Mouse (Mus musculus): Measurements from ENCODE around the gene Slc25a47. TPM values are rescaled to one million over a fixed set of nuclear protein-coding genes. Genes with fewer than 3 reads are reported as not detected.

The Slc25a47 gene
- polyA plus RNA-seq, 1 experiment: 0.82 TPM

DNA sequence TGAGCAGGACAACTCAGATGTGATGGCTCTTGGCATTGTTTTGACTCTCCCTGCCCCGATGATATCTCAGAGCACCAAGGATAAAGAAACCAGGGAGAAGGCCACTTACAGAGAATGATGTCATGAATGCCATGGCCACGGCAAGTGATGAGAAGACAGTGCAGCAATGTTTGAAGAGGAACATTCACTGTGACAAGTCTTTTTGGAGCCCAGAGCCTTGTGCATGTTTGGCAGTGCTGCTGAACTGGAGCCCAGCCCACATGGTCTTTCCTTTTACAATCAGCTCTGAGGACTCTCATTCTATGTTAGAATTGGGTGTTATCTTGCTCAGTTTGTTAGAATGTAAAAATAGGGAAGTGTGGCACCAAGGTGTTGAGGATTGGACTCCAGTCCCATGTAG is 27.4 kb upstream of the Slc25a47 start:
- no peak for TF ChIP-seq CTCF (IDR thresholded peaks at IDR 0.05; ENCODE audit: low read depth, low read length)
- H3K4me3 ChIP-seq (ENCODE audit: insufficient read depth, low read length): no peak overlapping the region
- H3K27ac ChIP-seq (ENCODE audit: insufficient read depth, low read depth, low read length): no peak overlapping the region
- peaks cover 32% of the 10 kb centered on the region for H3K4me1 ChIP-seq (ENCODE audit: control insufficient read depth, insufficient read depth, low read length)

DNA sequence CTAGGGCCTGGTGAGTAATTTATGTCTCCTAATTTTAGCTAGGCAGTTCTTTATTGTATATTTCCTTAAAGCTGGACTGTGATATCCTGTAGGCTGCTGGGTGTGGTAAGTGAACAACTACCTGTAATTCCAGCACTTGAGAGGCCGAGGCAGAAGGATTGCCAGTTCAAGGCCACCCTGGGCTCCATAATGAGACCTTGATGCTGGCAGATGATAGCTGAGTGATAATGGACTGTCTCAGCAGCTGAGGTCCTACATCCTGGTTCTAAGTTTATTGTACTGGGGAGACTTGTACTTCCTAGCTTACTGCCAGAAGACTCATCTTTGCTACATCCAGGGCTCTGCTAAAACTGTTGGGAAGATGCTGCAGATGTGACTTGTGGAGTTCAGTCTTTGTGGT is 26.1 kb upstream of the Slc25a47 start:
- H3K4me1 ChIP-seq (ENCODE audit: control insufficient read depth, insufficient read depth, low read length): peaks cover 26% of the 10 kb centered on the region
- H3K27ac ChIP-seq (ENCODE audit: insufficient read depth, low read depth, low read length): no peak overlapping the region
- no peak overlapping the region for H3K4me3 ChIP-seq (ENCODE audit: insufficient read depth, low read length)
- TF ChIP-seq POLR2A (IDR thresholded peaks at IDR 0.05; ENCODE audit: borderline replicate concordance, low read depth, low read length) (no peak), CTCF (IDR thresholded peaks at IDR 0.05; ENCODE audit: low read depth, low read length) (no peak)

DNA sequence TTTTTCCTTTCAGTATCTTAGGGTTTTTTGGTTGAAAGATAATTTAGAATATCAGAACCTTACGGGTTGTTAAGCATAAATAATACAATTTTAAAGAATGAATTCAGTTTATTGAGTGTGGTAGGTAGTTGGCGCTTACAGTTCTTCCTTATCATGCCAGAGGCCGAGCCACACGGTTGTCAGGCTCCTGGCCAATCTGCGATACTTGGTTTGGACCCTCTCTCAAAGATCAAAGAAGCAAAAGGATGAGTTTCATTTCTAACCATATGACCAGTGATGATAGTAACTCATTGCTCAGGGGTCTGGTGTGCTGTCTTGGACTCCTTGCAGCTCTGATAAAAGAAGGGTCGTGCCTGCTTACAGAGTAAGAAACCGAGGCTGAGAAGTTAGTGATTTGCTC is 25.5 kb upstream of the Slc25a47 start:
- TF ChIP-seq POLR2A (IDR thresholded peaks at IDR 0.05; ENCODE audit: borderline replicate concordance, low read depth, low read length) (no peak), CTCF (IDR thresholded peaks at IDR 0.05; ENCODE audit: low read depth, low read length) (no peak)
- H3K4me3 ChIP-seq (ENCODE audit: insufficient read depth, low read length): no peak overlapping the region
- H3K4me1 ChIP-seq (ENCODE audit: control insufficient read depth, insufficient read depth, low read length): peaks cover 26% of the 10 kb centered on the region
- H3K27ac ChIP-seq (ENCODE audit: insufficient read depth, low read depth, low read length): no peak overlapping the region

DNA sequence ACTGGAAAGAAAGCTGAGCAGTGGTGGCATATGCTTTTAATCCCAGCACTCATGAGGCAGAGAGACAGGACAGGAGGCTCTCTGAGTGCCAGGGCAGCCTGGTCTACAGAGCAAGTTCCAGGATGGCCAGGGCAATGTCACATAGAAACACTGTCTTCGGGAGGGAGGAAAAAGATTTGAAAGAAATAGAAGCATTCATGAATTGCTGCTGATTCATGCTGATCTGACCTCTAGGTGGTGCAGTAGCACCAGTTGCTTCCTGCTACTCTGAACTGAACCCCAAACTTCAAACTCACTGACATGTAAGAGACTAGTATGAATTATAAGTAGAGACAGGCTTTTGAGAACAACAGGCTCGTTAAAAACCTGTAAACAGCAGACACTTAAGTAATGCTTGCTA is 24.7 kb upstream of the Slc25a47 start:
- Histone ChIP-seq H3K27ac (ENCODE audit: insufficient read depth, low read depth, low read length) (no peak overlapping the region), H3K4me1 (ENCODE audit: control insufficient read depth, insufficient read depth, low read length) (peaks cover 24% of the 10 kb centered on the region)

DNA sequence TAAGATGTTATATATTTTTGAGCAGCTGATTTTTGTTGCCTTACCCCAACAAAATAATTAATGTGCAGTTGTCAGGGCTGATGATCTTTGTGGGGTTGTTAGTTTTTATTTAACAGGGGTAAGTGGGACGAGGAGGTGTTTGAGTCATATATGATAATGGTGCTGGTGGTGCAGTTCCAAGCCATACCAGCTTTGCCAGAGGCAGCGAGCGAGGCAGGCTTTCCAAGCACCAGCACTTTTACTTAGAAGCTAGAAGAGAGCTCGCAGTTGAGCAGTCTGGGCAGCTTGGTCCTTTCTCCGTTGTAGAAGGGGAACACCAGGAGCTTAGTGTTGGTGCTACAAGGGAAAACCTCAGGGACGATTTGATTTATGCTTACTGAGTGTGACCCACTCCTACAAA is 23.4 kb upstream of the Slc25a47 start:
- no peak for TF ChIP-seq CTCF (IDR thresholded peaks at IDR 0.05; ENCODE audit: low read depth, low read length)
- TF ChIP-seq POLR2A (IDR thresholded peaks at IDR 0.05; ENCODE audit: borderline replicate concordance, low read depth, low read length): no peak
- H3K27ac ChIP-seq (ENCODE audit: insufficient read depth, low read depth, low read length): no peak overlapping the region
- peaks cover 24% of the 10 kb centered on the region for H3K4me1 ChIP-seq (ENCODE audit: control insufficient read depth, insufficient read depth, low read length)

More for the DNA sequence above, 24.7 kb upstream of the Slc25a47 start:
- no peak for TF ChIP-seq CTCF (IDR thresholded peaks at IDR 0.05; ENCODE audit: low read depth, low read length)
- no peak for TF ChIP-seq POLR2A (IDR thresholded peaks at IDR 0.05; ENCODE audit: borderline replicate concordance, low read depth, low read length)
- H3K4me3 ChIP-seq (ENCODE audit: insufficient read depth, low read length): no peak overlapping the region

DNA sequence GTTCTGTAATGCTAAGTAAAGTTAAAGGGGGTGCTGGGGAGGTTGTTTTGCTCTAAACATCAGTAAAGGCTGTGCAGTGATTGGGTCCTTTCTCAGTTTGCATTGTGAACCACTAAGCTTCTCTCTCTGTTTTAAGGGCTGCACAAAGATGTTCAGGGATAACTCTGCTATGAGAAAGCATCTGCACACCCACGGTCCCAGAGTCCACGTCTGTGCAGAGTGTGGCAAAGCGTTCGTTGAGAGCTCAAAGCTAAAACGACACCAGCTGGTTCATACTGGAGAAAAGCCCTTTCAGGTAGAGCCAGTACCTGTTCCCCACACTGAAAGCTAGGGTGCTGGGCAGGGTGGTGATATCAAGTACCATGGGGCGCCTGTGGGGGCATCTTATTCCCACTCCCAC is 21.4 kb upstream of the Slc25a47 start:
- H3K4me1 ChIP-seq (ENCODE audit: control insufficient read depth, insufficient read depth, low read length): peaks cover 8% of the 10 kb centered on the region
- no peak overlapping the region for H3K27ac ChIP-seq (ENCODE audit: insufficient read depth, low read depth, low read length)
- H3K4me3 ChIP-seq (ENCODE audit: insufficient read depth, low read length): no peak overlapping the region
- no peak for TF ChIP-seq POLR2A (IDR thresholded peaks at IDR 0.05; ENCODE audit: borderline replicate concordance, low read depth, low read length)
- no peak for TF ChIP-seq CTCF (IDR thresholded peaks at IDR 0.05; ENCODE audit: low read depth, low read length)

More for the DNA sequence above, 23.4 kb upstream of the Slc25a47 start:
- H3K4me3 ChIP-seq (ENCODE audit: insufficient read depth, low read length): no peak overlapping the region

DNA sequence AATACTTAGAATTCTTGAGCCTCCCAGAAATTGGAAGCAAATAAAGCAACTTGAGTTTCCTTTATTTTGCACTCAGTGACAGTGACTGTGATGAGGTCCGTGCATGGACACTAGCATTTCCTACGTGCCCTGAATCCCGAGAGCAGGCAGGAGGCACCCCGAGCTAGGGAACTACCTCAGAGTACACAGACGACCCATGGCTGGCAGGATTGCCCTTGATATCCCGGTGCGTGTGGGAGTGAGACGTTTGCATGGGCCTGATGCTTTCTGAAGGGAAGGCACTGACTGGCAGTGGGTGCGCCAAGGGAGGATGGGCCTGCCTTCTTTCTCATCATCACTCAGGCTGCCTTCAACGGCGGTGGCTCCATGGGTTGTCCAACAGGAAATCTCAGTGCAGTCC is 19.3 kb upstream of the Slc25a47 start:
- H3K4me1 ChIP-seq (ENCODE audit: control insufficient read depth, insufficient read depth, low read length): peaks cover under 1% of the 10 kb centered on the region; the same call in 1 of the 2 replicates
- H3K4me3 ChIP-seq (ENCODE audit: insufficient read depth, low read length): no peak overlapping the region
- no peak overlapping the region for H3K27ac ChIP-seq (ENCODE audit: insufficient read depth, low read depth, low read length)
- TF ChIP-seq POLR2A (IDR thresholded peaks at IDR 0.05; ENCODE audit: borderline replicate concordance, low read depth, low read length) (no peak), CTCF (IDR thresholded peaks at IDR 0.05; ENCODE audit: low read depth, low read length) (no peak)

DNA sequence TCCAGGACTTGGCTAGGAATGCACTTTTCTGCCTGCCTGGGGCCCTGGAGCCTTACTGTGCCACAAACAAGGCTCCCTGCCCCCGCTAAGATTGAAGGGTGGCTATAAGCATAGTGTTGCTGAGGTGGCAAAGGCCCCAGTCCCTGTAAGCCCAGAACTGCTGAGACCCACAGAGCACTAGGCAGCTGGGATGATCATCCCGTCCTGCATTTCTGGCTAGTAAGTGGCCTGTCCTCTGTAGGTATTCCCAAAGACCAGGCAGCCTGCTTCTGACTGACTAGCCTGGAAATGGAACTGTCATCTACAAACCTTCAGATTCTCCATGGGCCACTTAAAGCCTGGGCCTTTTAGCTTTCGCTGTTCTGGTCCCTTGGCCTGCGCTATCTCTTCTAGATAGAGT is 15.4 kb upstream of the Slc25a47 start:
- Histone ChIP-seq H3K4me1 (ENCODE audit: control insufficient read depth, insufficient read depth, low read length) (no peaks in the 10 kb centered on the region), H3K27ac (ENCODE audit: insufficient read depth, low read depth, low read length) (no peak overlapping the region), H3K4me3 (ENCODE audit: insufficient read depth, low read length) (no peak overlapping the region)
- TF ChIP-seq CTCF (IDR thresholded peaks at IDR 0.05; ENCODE audit: low read depth, low read length) (no peak), POLR2A (IDR thresholded peaks at IDR 0.05; ENCODE audit: borderline replicate concordance, low read depth, low read length) (no peak)

DNA sequence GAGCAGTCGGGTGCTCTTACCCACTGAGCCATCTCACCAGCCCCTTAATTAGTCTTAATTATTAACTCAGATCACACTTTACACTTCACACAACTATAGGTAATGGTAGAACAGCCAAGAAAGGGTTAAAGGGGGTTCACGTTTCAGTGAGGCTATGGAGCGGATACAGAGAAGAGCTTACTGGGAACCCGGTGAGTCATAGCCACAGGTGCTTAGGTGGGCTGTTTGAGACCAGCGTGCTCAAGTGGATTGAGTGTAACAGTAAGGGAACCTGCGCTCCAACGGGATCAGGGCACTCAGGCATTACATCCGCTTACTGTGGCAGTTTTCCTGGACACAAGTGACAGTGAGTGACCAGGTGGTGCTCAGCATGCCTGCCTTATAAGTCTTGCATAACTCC is 12.8 kb upstream of the Slc25a47 start:
- Histone ChIP-seq H3K4me3 (ENCODE audit: insufficient read depth, low read length) (no peak overlapping the region), H3K27ac (ENCODE audit: insufficient read depth, low read depth, low read length) (no peak overlapping the region), H3K4me1 (ENCODE audit: control insufficient read depth, insufficient read depth, low read length) (no peaks in the 10 kb centered on the region)
- TF ChIP-seq POLR2A (IDR thresholded peaks at IDR 0.05; ENCODE audit: borderline replicate concordance, low read depth, low read length) (no peak), CTCF (IDR thresholded peaks at IDR 0.05; ENCODE audit: low read depth, low read length) (no peak)

DNA sequence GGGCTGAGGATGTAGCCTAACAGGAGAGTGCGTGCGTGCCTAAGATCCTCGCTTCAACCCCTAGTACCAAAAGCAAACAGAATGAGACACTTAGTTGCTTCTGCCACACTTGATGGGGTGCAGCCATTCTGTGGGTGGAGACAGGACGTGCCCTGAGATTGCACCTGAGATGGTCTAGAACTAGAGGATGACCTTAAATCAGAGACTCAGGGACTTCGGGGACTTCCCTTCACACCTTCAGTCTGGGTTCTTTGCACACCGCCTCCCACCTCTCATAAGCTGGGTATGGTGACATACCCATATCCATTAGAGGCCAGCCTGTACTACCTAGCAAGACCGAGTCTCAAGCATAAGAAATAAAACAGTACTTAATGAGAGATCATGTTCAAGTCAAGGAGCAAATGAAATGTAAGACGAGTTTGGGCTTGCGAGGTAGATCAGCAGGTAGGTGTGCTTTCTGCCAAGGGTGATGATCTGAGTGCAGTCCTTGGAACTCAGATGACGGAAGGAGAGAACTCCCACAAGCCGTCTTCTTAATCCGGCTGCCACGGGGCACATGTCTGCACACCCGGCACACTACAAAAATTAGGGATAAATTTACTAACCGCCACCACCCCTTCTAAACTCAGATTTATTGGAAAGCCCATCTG is 11.5 kb upstream of the Slc25a47 start:
- TF ChIP-seq POLR2A (IDR thresholded peaks at IDR 0.05; ENCODE audit: borderline replicate concordance, low read depth, low read length) (no peak), CTCF (IDR thresholded peaks at IDR 0.05; ENCODE audit: low read depth, low read length) (no peak)
- Histone ChIP-seq H3K27ac (ENCODE audit: insufficient read depth, low read depth, low read length) (no peak overlapping the region), H3K4me1 (ENCODE audit: control insufficient read depth, insufficient read depth, low read length) (no peaks in the 10 kb centered on the region), H3K4me3 (ENCODE audit: insufficient read depth, low read length) (no peak overlapping the region)

Data from bone marrow macrophage, adult 2 months (primary cell).